Mouse (Mus musculus) lung, postnatal 0 days (tissue): ENCODE measurements around the gene Krt78.

Experiments used
- CTCF ChIP-seq: IDR thresholded peaks from 2 replicates; pipeline ENCODE4 v1.5.1; 2016; ENCODE audit warnings: antibody characterized with exemption, mild to moderate bottlenecking
- EP300 ChIP-seq: IDR thresholded peaks from 2 replicates; pipeline ENCODE4 v1.6.1; 2016; ENCODE audit warnings: antibody characterized with exemption, mild to moderate bottlenecking, control low read depth

- peak; percentile 40 for TF ChIP-seq CTCF
- peak; percentile 13; the same call in 1 of the 2 replicates for TF ChIP-seq EP300
These were observed 23.1 kb upstream of the Krt78 start for GRCm38 (mm10) chr15:101977043-101977726.
